Mouse (Mus musculus): Measurements from ENCODE around the gene Serpinb1c. TPM values are rescaled to one million over a fixed set of nuclear protein-coding genes. Genes with fewer than 3 reads are reported as not detected.

Gene Serpinb1c
- total and polyA plus RNA-seq, 2 experiments: 0.15 to 0.28 TPM

DNA sequence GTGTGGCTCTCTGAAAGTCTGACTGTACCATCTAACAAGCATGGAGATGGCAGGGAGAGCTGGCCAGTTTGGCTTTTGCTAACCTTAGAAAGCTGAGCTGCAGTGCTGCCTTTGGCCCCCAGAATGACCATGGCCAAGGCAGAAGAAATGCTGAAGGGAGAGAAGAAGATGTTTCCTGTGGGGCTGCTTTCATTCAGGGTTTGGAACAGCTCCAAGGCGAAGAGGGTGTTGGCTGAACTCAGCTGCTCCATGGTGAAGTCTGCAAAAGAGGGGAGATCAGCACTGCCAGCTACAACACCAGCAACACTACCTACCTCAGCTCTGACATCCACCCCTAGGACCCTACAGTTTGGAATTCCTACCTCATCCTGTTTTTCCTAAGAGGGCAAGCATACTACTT lies 47.9 kb downstream of the Serpinb1c start:
- WGBS: 94% methylated on average over 1 of the region's 1 CpGs
- DNase-seq (ENCODE audit: extremely low read depth, low read depth, low spot score): no peak
- Histone ChIP-seq H3K79me2 (ENCODE audit: control insufficient read depth, insufficient read depth, low read length) (no peaks in the 10 kb centered on the region), H3K27me3 (ENCODE audit: control insufficient read depth, insufficient read depth, low read length) (no peaks in the 10 kb centered on the region), H3K9ac (ENCODE audit: low read depth, low read length) (no peak overlapping the region), H3K4me1 (ENCODE audit: control insufficient read depth, insufficient read depth, low read length) (peaks cover 5% of the 10 kb centered on the region), H3K27ac (replicated peaks; ENCODE audit: insufficient read depth, low read depth, low read length) (no peak overlapping the region), H3K36me3 (ENCODE audit: control insufficient read depth, insufficient read depth, low read length) (no peaks in the 10 kb centered on the region), H3K4me3 (ENCODE audit: insufficient read depth, low read depth, low read length) (no peak overlapping the region)
- no peak for TF ChIP-seq POLR2A (IDR thresholded peaks at IDR 0.05; ENCODE audit: extremely low read depth, insufficient read depth, low read length)
- TF ChIP-seq CTCF (IDR thresholded peaks at IDR 0.05; ENCODE audit: low read depth, low read length): no peak

GRCm38 (mm10) chr13:32849531-32850123 lies 48.4 kb downstream of the Serpinb1c start:
- TF ChIP-seq POLR2A (IDR thresholded peaks at IDR 0.05; ENCODE audit: extremely low read depth, insufficient read depth, low read length) (no peak), CTCF (IDR thresholded peaks at IDR 0.05; ENCODE audit: low read depth, low read length) (no peak)
- DNase-seq (ENCODE audit: extremely low read depth, low read depth, low spot score): no peak
- Histone ChIP-seq H3K79me2 (ENCODE audit: control insufficient read depth, insufficient read depth, low read length) (no peaks in the 10 kb centered on the region), H3K4me1 (ENCODE audit: control insufficient read depth, insufficient read depth, low read length) (peaks cover 5% of the 10 kb centered on the region), H3K4me3 (ENCODE audit: insufficient read depth, low read depth, low read length) (no peak overlapping the region), H3K27ac (replicated peaks; ENCODE audit: insufficient read depth, low read depth, low read length) (peak overlapping the region; percentile 1; the same call in 1 of the 2 replicates), H3K9ac (ENCODE audit: low read depth, low read length) (no peak overlapping the region), H3K36me3 (ENCODE audit: control insufficient read depth, insufficient read depth, low read length) (no peaks in the 10 kb centered on the region), H3K27me3 (ENCODE audit: control insufficient read depth, insufficient read depth, low read length) (no peaks in the 10 kb centered on the region)

DNA sequence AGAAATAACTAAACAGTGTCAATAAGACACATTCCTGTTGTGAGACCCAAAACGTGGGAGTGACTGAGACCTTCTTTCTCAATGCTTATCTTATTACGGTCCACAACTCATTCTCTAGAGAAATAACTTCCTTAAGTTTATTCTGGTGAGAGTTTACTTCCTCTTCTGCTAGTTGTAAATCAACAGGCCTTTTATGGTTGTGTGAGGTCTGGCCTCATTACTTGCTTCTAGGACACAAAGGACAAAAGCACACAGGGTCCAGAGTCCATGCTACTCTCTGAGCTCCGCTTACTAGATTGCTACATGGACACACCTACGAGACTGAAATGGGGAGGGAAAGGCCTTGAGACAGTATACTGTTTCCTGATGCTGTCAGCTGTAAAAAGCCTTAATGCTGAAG lies 48.9 kb downstream of the Serpinb1c start:
- Histone ChIP-seq H3K27me3 (ENCODE audit: control insufficient read depth, insufficient read depth, low read length) (no peaks in the 10 kb centered on the region), H3K36me3 (ENCODE audit: control insufficient read depth, insufficient read depth, low read length) (no peaks in the 10 kb centered on the region), H3K4me3 (ENCODE audit: insufficient read depth, low read depth, low read length) (no peak overlapping the region), H3K9ac (ENCODE audit: low read depth, low read length) (no peak overlapping the region), H3K79me2 (ENCODE audit: control insufficient read depth, insufficient read depth, low read length) (no peaks in the 10 kb centered on the region), H3K27ac (replicated peaks; ENCODE audit: insufficient read depth, low read depth, low read length) (peak overlapping the region; percentile 1; the same call in 1 of the 2 replicates), H3K4me1 (ENCODE audit: control insufficient read depth, insufficient read depth, low read length) (peaks cover 5% of the 10 kb centered on the region)
- WGBS: 40% methylated on average over 4 of the region's 4 CpGs
- peak; percentile 95 for DNase-seq (ENCODE audit: extremely low read depth, low read depth, low spot score)
- TF ChIP-seq CTCF (IDR thresholded peaks at IDR 0.05; ENCODE audit: low read depth, low read length): no peak
- TF ChIP-seq POLR2A (IDR thresholded peaks at IDR 0.05; ENCODE audit: extremely low read depth, insufficient read depth, low read length): no peak

GRCm38 (mm10) chr13:32846221-32846620 lies 51.8 kb downstream of the Serpinb1c start:
- Histone ChIP-seq H3K27ac (replicated peaks; ENCODE audit: insufficient read depth, low read depth, low read length) (no peak overlapping the region), H3K9ac (ENCODE audit: low read depth, low read length) (no peak overlapping the region), H3K36me3 (ENCODE audit: control insufficient read depth, insufficient read depth, low read length) (no peaks in the 10 kb centered on the region), H3K79me2 (ENCODE audit: control insufficient read depth, insufficient read depth, low read length) (no peaks in the 10 kb centered on the region), H3K4me1 (ENCODE audit: control insufficient read depth, insufficient read depth, low read length) (peaks cover 5% of the 10 kb centered on the region), H3K27me3 (ENCODE audit: control insufficient read depth, insufficient read depth, low read length) (no peaks in the 10 kb centered on the region), H3K4me3 (ENCODE audit: insufficient read depth, low read depth, low read length) (no peak overlapping the region)
- DNase-seq (ENCODE audit: extremely low read depth, low read depth, low spot score): no peak
- TF ChIP-seq CTCF (IDR thresholded peaks at IDR 0.05; ENCODE audit: low read depth, low read length) (no peak), POLR2A (IDR thresholded peaks at IDR 0.05; ENCODE audit: extremely low read depth, insufficient read depth, low read length) (no peak)

GRCm38 (mm10) chr13:32841349-32841748 lies 56.7 kb downstream of the Serpinb1c start:
- no peaks in the 10 kb centered on the region for H3K27me3 ChIP-seq (ENCODE audit: control insufficient read depth, insufficient read depth, low read length)
- H3K36me3 ChIP-seq (ENCODE audit: control insufficient read depth, insufficient read depth, low read length): no peaks in the 10 kb centered on the region
- no peak overlapping the region for H3K27ac ChIP-seq (replicated peaks; ENCODE audit: insufficient read depth, low read depth, low read length)
- no peaks in the 10 kb centered on the region for H3K79me2 ChIP-seq (ENCODE audit: control insufficient read depth, insufficient read depth, low read length)
- no peak overlapping the region for H3K9ac ChIP-seq (ENCODE audit: low read depth, low read length)
- no peak overlapping the region for H3K4me3 ChIP-seq (ENCODE audit: insufficient read depth, low read depth, low read length)
- DNase-seq (ENCODE audit: extremely low read depth, low read depth, low spot score): no peak
- WGBS: 96% methylated on average over 3 of the region's 3 CpGs
- TF ChIP-seq CTCF (IDR thresholded peaks at IDR 0.05; ENCODE audit: low read depth, low read length) (no peak), POLR2A (IDR thresholded peaks at IDR 0.05; ENCODE audit: extremely low read depth, insufficient read depth, low read length) (no peak)
- H3K4me1 ChIP-seq (ENCODE audit: control insufficient read depth, insufficient read depth, low read length): no peaks in the 10 kb centered on the region

- Histone ChIP-seq H3K27ac (replicated peaks; ENCODE audit: insufficient read depth, low read depth, low read length) (no peak overlapping the region), H3K79me2 (ENCODE audit: control insufficient read depth, insufficient read depth, low read length) (no peaks in the 10 kb centered on the region), H3K9ac (ENCODE audit: low read depth, low read length) (no peak overlapping the region), H3K4me1 (ENCODE audit: control insufficient read depth, insufficient read depth, low read length) (no peaks in the 10 kb centered on the region), H3K36me3 (ENCODE audit: control insufficient read depth, insufficient read depth, low read length) (no peaks in the 10 kb centered on the region), H3K27me3 (ENCODE audit: control insufficient read depth, insufficient read depth, low read length) (no peaks in the 10 kb centered on the region), H3K4me3 (ENCODE audit: insufficient read depth, low read depth, low read length) (no peak overlapping the region)
- no peak for DNase-seq (ENCODE audit: extremely low read depth, low read depth, low spot score)
- 57% methylated on average over 1 of the region's 1 CpGs for WGBS
- no peak for TF ChIP-seq POLR2A (IDR thresholded peaks at IDR 0.05; ENCODE audit: extremely low read depth, insufficient read depth, low read length)
- TF ChIP-seq CTCF (IDR thresholded peaks at IDR 0.05; ENCODE audit: low read depth, low read length): no peak
Measured at GRCm38 (mm10) chr13:32839314-32839713, 58.7 kb downstream of the Serpinb1c start.
